Mouse (Mus musculus) intestine, embryonic 14.5 days (tissue): ENCODE measurements around the gene Trmt112. TPM values are rescaled to one million over a fixed set of nuclear protein-coding genes. Genes with fewer than 3 reads are reported as not detected.

Source experiments
- ATAC-seq: fragments of 200-750 bp; cut with Nextera tagmentation; replicated peaks from 2 replicates; pipeline ENCODE4 v1.8.0; 2017; ENCODE audit warnings: low read depth, moderate number of reproducible peaks, moderate TSS enrichment, moderate library complexity; ENCODE audit not compliant: low FRiP score, low TSS enrichment
- DNase-seq: peaks from one replicate; pipeline ENCODE4 v3.0.0-alpha.2; 2018; ENCODE audit warnings: low spot score
- H3K27ac ChIP-seq: fragments of 300-500 bp; sonication (generic); 2 replicates; pipeline ENCODE4 v1.5.1; 2014; ENCODE audit warnings: low read depth, mild to moderate bottlenecking, control low read depth
- H3K27me3 ChIP-seq: fragments of 300-500 bp; sonication (generic); replicated peaks from 2 replicates; pipeline ENCODE4 v1.6.1; 2014; ENCODE audit warnings: low read length, control low read depth; ENCODE audit not compliant: control insufficient read depth, insufficient read depth
- H3K36me3 ChIP-seq: fragments of 300-500 bp; sonication (generic); 2 replicates; pipeline ENCODE4 v1.6.1; 2014; ENCODE audit warnings: low read length, control low read depth; ENCODE audit not compliant: control insufficient read depth, insufficient read depth
- H3K4me1 ChIP-seq: fragments of 300-500 bp; sonication (generic); replicated peaks from 2 replicates; pipeline ENCODE4 v1.6.1; 2014; ENCODE audit warnings: low read length, control low read depth, mixed read lengths; ENCODE audit not compliant: control insufficient read depth, insufficient read depth
- H3K4me2 ChIP-seq: fragments of 300-500 bp; sonication (generic); 2 replicates; pipeline ENCODE4 v1.6.1; 2014; ENCODE audit warnings: low read length
- H3K4me3 ChIP-seq: fragments of 300-500 bp; sonication (generic); 2 replicates; pipeline ENCODE4 v1.5.1; 2014; ENCODE audit warnings: low read depth, low read length, control low read depth, mixed read lengths
- H3K9ac ChIP-seq: fragments of 300-500 bp; sonication (generic); 2 replicates; pipeline ENCODE4 v1.6.1; 2014; ENCODE audit warnings: mild to moderate bottlenecking, low read length
- H3K9me3 ChIP-seq: fragments of 300-500 bp; sonication (generic); 2 replicates; pipeline ENCODE4 v1.6.1; 2016; ENCODE audit warnings: low read length, control low read depth; ENCODE audit not compliant: control insufficient read depth
- WGBS: fragments of 180-500 bp; shearing (Covaris S2); extraction: QIAGEN DNeasy Blood & Tissue Kit; methylation state at CpG from one replicate; pipeline ENCODE4 v1.1.7; 2014; 5-methylcytosine and 5-hydroxymethylcytosine counted together
- polyA plus RNA-seq: library from polyadenylated mRNA; unstranded; fragments of >200 nt; fragmentation: Nextera tagmentation; extraction: Ambion mirVana; gene quantifications from 2 replicates; pipeline ENCODE4 v1.2.1, GENCODE M21; 2014

Gene Trmt112
- 136 and 150 TPM in 2 replicates for polyA plus RNA-seq

- WGBS = under 1% methylated on average over 65 of the region's 65 CpGs
- Histone ChIP-seq H3K27me3 (no peaks in the 10 kb centered on the region), H3K4me2 (peak within 1 kb of the TSS; percentile 78), H3K9me3 (no peaks in the 10 kb centered on the region), H3K4me3 (peak within 1 kb of the TSS; percentile 74), H3K4me1 (peaks cover 18% of the 10 kb centered on the region), H3K36me3 (peaks cover 52% of the 10 kb centered on the region), H3K27ac (peak within 1 kb of the TSS; percentile 99), H3K9ac (peak within 1 kb of the TSS; percentile 74)
- ATAC-seq = peak; percentile 90
- peak; percentile 93 for DNase-seq
Measured at GRCm38 (mm10) chr19:6909507-6910289, at the start of gene Trmt112, which contains the start of gene Prdx5. Gene Trmt112 (plus strand): TSS chr19:6909698. Gene Prdx5 (minus strand): TSS chr19:6910106.

- H3K27ac ChIP-seq = no peak overlapping the region
- 79% methylated on average over 3 of the region's 3 CpGs for WGBS
- no peak for ATAC-seq
- no peaks in the 10 kb centered on the region for H3K36me3 ChIP-seq
- DNase-seq = no peak
- no peak overlapping the region for H3K4me2 ChIP-seq
- peaks cover 12% of the 10 kb centered on the region for H3K4me1 ChIP-seq
- no peaks in the 10 kb centered on the region for H3K27me3 ChIP-seq
- no peaks in the 10 kb centered on the region for H3K9me3 ChIP-seq
- H3K4me3 ChIP-seq = no peak overlapping the region
- no peak overlapping the region for H3K9ac ChIP-seq
Measured at GRCm38 (mm10) chr19:6859971-6860370, 49.5 kb upstream of the Trmt112 start.

GRCm38 (mm10) chr19:6860706-6861105, 48.8 kb upstream of the Trmt112 start:
- no peak for DNase-seq
- no peak overlapping the region for H3K4me2 ChIP-seq
- H3K4me3 ChIP-seq = no peak overlapping the region
- 75% methylated on average over 6 of the region's 6 CpGs for WGBS
- H3K27ac ChIP-seq = no peak overlapping the region
- ATAC-seq = no peak
- no peaks in the 10 kb centered on the region for H3K9me3 ChIP-seq
- no peaks in the 10 kb centered on the region for H3K36me3 ChIP-seq
- peaks cover 6% of the 10 kb centered on the region for H3K4me1 ChIP-seq
- no peaks in the 10 kb centered on the region for H3K27me3 ChIP-seq
- no peak overlapping the region for H3K9ac ChIP-seq

- Histone ChIP-seq H3K4me2 (no peak overlapping the region), H3K36me3 (no peaks in the 10 kb centered on the region), H3K9me3 (no peaks in the 10 kb centered on the region), H3K4me1 (no peaks in the 10 kb centered on the region), H3K9ac (no peak overlapping the region), H3K27ac (no peak overlapping the region), H3K4me3 (no peak overlapping the region), H3K27me3 (no peaks in the 10 kb centered on the region)
- DNase-seq = no peak
- ATAC-seq = no peak
- WGBS = 87% methylated on average over 4 of the region's 4 CpGs
Measured at GRCm38 (mm10) chr19:6861451-6861850, 48.0 kb upstream of the Trmt112 start.

GRCm38 (mm10) chr19:6869355-6869754, 40.1 kb upstream of the Trmt112 start:
- Histone ChIP-seq H3K4me3 (peak overlapping the region; percentile 17; the same call in 1 of the 2 replicates), H3K4me2 (peak overlapping the region; percentile 45), H3K36me3 (no peaks in the 10 kb centered on the region), H3K9ac (no peak overlapping the region), H3K27ac (no peak overlapping the region; the same call in 1 of the 2 replicates), H3K9me3 (no peaks in the 10 kb centered on the region), H3K27me3 (no peaks in the 10 kb centered on the region), H3K4me1 (no peaks in the 10 kb centered on the region)
- DNase-seq (peak; percentile 69), ATAC-seq (no peak)
- 1% methylated on average over 5 of the region's 5 CpGs for WGBS

GRCm38 (mm10) chr19:6871574-6872271, 37.8 kb upstream of the Trmt112 start:
- DNase-seq (no peak), ATAC-seq (0 out of 2 replicates have a peak, but pooled peaks have one; percentile 23)
- Histone ChIP-seq H3K27ac (no peak overlapping the region), H3K27me3 (no peaks in the 10 kb centered on the region), H3K9me3 (no peaks in the 10 kb centered on the region), H3K36me3 (no peaks in the 10 kb centered on the region), H3K9ac (no peak overlapping the region), H3K4me3 (no peak overlapping the region), H3K4me2 (no peak overlapping the region), H3K4me1 (no peaks in the 10 kb centered on the region)
- 68% methylated on average over 5 of the region's 5 CpGs for WGBS

GRCm38 (mm10) chr19:6872701-6873100, 36.8 kb upstream of the Trmt112 start:
- H3K9me3 ChIP-seq = no peaks in the 10 kb centered on the region
- no peak overlapping the region for H3K27ac ChIP-seq
- no peak overlapping the region for H3K4me3 ChIP-seq

GRCm38 (mm10) chr19:6874257-6874656, 35.2 kb upstream of the Trmt112 start:
- H3K4me2 ChIP-seq = no peak overlapping the region
- no peaks in the 10 kb centered on the region for H3K36me3 ChIP-seq
- H3K27me3 ChIP-seq = no peaks in the 10 kb centered on the region
- DNase-seq = no peak
- no peak overlapping the region for H3K4me3 ChIP-seq
- no peaks in the 10 kb centered on the region for H3K4me1 ChIP-seq
- H3K9me3 ChIP-seq = no peaks in the 10 kb centered on the region
- H3K9ac ChIP-seq = no peak overlapping the region
- no peak overlapping the region for H3K27ac ChIP-seq
- WGBS = 88% methylated on average over 1 of the region's 1 CpGs
- ATAC-seq = no peak

More at GRCm38 (mm10) chr19:6872701-6873100, 36.8 kb upstream of the Trmt112 start:
- no peaks in the 10 kb centered on the region for H3K4me1 ChIP-seq
- H3K36me3 ChIP-seq = no peaks in the 10 kb centered on the region
- DNase-seq (no peak), ATAC-seq (no peak)
- H3K27me3 ChIP-seq = no peaks in the 10 kb centered on the region
- no peak overlapping the region for H3K9ac ChIP-seq
- no peak overlapping the region for H3K4me2 ChIP-seq
- 67% methylated on average over 3 of the region's 3 CpGs for WGBS
